Mouse (Mus musculus) adipose tissue, adult 10 weeks (tissue): ENCODE measurements around the gene Srpk3. TPM values are rescaled to one million over a fixed set of nuclear protein-coding genes. Genes with fewer than 3 reads are reported as not detected.

Source experiments
- polyA plus RNA-seq: library from polyadenylated mRNA; stranded (reverse); fragments of 350-450 nt; fragmentation: Illumina TruSeq; extraction: RNeasy Lipid Tissue Mini Kit (QIAGEN cat#74804); gene quantifications from one replicate; pipeline ENCODE4 v1.2.3, GENCODE M21; 2014; ENCODE audit warnings: low read depth, low replicate concordance

Srpk3 gene
- 1.7 TPM for polyA plus RNA-seq

DNA sequence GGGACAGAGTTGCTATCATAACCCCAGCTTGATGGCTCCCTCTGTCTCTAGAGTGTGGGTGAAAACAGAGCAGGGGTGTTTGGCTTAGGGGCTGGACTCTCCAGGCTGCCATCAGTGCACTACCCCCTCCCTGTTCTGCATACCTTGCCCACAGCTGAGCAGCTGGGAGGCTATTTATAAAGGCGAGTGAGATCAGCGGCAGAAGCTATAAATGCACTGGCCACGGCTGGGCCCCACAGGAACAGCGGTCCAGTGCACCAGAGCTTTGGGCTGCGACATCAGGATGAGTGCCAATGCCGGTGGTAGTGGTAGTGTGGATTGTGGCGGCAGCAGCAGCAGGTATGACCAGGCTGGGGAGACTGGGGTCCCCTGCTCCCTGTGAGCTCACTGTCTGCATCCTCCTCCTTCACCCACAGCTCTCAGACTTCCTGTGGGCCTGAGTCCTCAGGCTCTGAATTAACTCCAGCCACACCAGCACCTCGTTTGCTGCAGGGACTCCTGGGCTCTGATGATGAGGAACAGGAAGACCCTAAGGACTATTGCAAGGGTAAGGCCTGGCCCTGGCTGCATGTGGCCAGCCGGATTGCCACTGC is at the start of gene Srpk3:
Gene Srpk3, plus strand, starts transcription at position 238 of the 593 bp plus-strand sequence.

DNA sequence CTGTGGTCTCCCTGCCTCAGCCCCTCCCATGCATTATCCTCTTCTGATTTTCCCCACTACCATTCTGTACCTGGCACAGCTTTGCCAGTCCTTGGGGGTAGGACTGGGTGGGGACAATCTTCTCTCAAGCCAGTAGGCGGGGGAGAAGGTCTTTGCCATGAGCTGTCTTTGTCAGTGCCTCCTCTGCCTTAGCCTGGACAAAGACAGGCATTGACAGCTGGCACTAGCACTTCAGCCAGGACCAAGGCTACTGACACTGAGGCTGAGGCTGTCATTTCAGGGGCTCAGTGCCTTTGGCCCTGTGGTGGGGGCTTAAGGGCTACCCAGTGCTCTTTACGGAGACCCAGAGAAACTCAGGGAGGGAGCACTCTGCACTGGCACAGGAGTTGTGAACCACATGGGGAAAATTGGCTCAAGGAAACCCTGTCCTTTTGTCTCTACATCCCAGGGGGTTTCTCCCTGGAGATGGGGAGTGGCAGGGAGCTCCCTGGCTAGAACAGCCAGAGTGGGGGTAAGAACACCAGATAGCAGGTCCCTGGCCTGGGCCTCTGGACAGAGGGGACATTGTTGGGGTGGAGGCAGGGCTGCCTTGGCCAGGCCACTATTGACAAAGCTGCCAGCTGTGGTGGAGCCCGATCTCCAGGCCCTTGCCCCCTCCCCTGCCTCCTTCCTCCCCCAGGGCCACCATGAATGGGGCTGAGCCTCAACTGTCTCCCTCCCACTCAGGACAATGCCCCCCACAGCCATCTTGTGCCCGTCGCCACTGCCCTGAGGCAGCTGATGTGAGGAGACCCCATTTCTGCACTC is 17.7 kb upstream of the Srpk3 start, which contains the start of gene Plxnb3:
Gene Plxnb3, plus strand, starts transcription at position 757 of the 807 bp plus-strand sequence.

GRCm38 (mm10) chrX:73786364-73787224 is 12.4 kb downstream of the Srpk3 start, which contains the start of the genes Idh3g and Ssr4:
Gene Idh3g, minus strand, starts transcription at chrX:73786897.
Gene Ssr4, plus strand, starts transcription at chrX:73787028.

DNA sequence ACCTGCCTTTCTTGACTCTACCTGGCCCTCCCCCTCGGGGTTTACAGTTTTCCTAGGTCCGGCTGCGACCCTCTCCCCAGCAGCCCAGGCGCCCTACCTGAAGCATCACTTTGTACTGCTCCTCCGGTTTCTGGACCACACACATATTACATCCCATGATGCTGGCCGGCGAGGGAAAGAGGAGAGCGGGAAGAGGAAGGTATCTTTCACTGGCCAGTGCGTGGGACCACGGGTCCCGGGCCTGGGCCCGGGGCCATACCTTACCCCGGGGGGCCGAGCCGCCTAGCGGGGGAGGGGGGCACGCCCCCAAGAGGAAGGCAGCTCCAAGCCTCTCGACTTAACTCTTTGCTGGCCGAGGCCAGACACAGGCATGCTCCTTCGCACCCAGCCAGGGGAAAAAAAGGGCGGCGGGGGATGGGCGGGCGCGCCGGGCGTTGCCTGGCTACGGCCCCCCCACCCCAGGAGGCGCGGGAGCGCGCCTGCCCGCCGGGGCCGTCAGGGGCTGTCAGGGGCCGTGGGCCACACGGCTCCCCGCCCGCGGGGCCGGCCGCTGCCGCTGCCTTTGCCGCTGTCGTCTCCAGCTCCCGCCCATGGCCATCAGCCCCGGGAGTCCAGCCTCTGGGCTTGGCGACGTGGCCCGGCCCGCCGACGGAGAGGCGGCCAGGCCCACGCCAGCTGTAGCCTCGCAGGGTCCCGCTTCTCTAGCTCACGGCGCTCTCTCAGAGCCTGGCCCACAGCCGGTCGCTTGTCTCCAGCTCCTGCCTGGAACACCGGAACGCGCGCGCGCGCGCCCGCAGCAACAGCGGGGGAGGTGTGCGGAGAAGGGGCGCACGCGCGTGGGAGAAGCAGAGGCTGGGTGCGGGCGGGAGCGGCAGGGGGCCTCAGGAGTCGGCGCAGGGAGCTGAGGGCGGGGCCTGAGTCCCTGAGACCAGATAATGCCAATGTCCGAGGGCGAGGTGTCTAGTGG is 50.3 kb downstream of the Srpk3 start, which contains the start of gene Pdzd4:
Gene Pdzd4, minus strand, starts transcription at position 785 of the 967 bp plus-strand sequence.

Other genes with a start within 250 kb of the Srpk3 start
- 0.88 TPM for gene Dusp9, start 135.0 kb upstream of the Srpk3 start, polyA plus RNA-seq
- 6.6 TPM for gene Pnck, start 114.3 kb upstream of the Srpk3 start, polyA plus RNA-seq
- 23.2 TPM for gene Slc6a8, start 101.3 kb upstream of the Srpk3 start, polyA plus RNA-seq
- 200 TPM for gene Bcap31, start 58.2 kb upstream of the Srpk3 start, polyA plus RNA-seq
- 15.1 TPM for gene Abcd1, start 57.8 kb upstream of the Srpk3 start, polyA plus RNA-seq
- 1.1 TPM for gene Plxnb3, start 17.3 kb upstream of the Srpk3 start, polyA plus RNA-seq
- gene Idh3g, start 12.5 kb downstream of the Srpk3 start, polyA plus RNA-seq = 154 TPM
- gene Ssr4, start 12.6 kb downstream of the Srpk3 start, polyA plus RNA-seq = 363 TPM
- gene Pdzd4, start 50.6 kb downstream of the Srpk3 start, polyA plus RNA-seq = 2.1 TPM
- not detected for gene Avpr2, start 117.7 kb downstream of the Srpk3 start, polyA plus RNA-seq
- gene L1cam, start 121.7 kb downstream of the Srpk3 start, polyA plus RNA-seq = 3.0 TPM
- gene Arhgap4, start 147.5 kb downstream of the Srpk3 start, polyA plus RNA-seq = 7.3 TPM
- 54.4 TPM for gene Naa10, start 147.5 kb downstream of the Srpk3 start, polyA plus RNA-seq
- gene Renbp, start 156.4 kb downstream of the Srpk3 start, polyA plus RNA-seq = 40.5 TPM
- 48.2 TPM for gene Hcfc1, start 192.0 kb downstream of the Srpk3 start, polyA plus RNA-seq
- gene Irak1, start 249.5 kb downstream of the Srpk3 start, polyA plus RNA-seq = 137 TPM